Mouse (Mus musculus) skeletal muscle tissue, adult 2 months (tissue): Measurements from ENCODE around the gene Ctdspl.

Experiments used
- DNase-seq: peaks from one replicate; pipeline ENCODE4 v3.0.0-alpha.2; 2012; ENCODE audit warnings: low read depth, low spot score

Ctdspl gene

GRCm38 (mm10) chr9:118986286-118986685 lies 60.0 kb downstream of the Ctdspl start:
- no peak for DNase-seq

GRCm38 (mm10) chr9:118988787-118989580 lies 62.7 kb downstream of the Ctdspl start:
- no peak for DNase-seq

- no peak for DNase-seq
These were observed 64.2 kb downstream of the Ctdspl start for GRCm38 (mm10) chr9:118990490-118990889.

GRCm38 (mm10) chr9:118991750-118992585 lies 65.7 kb downstream of the Ctdspl start:
- DNase-seq: no peak

GRCm38 (mm10) chr9:118992586-118992955 lies 66.3 kb downstream of the Ctdspl start:
- no peak for DNase-seq

GRCm38 (mm10) chr9:118994524-118995227 lies 68.4 kb downstream of the Ctdspl start:
- DNase-seq: no peak

- DNase-seq: no peak
These were observed 69.3 kb downstream of the Ctdspl start for GRCm38 (mm10) chr9:118995539-118995938.

- DNase-seq: no peak
These were observed 71.0 kb downstream of the Ctdspl start for GRCm38 (mm10) chr9:118997241-118997640.

- DNase-seq: no peak
These were observed 73.9 kb downstream of the Ctdspl start for GRCm38 (mm10) chr9:119000196-119000595.

- no peak for DNase-seq
These were observed 76.0 kb downstream of the Ctdspl start for GRCm38 (mm10) chr9:119002267-119002666.

GRCm38 (mm10) chr9:119003990-119004702 lies 77.9 kb downstream of the Ctdspl start:
- DNase-seq: no peak

GRCm38 (mm10) chr9:119004703-119005076 lies 78.4 kb downstream of the Ctdspl start:
- no peak for DNase-seq

- no peak for DNase-seq
These were observed 79.2 kb downstream of the Ctdspl start for GRCm38 (mm10) chr9:119005303-119006029.

GRCm38 (mm10) chr9:119007266-119007665 lies 81.0 kb downstream of the Ctdspl start:
- no peak for DNase-seq

GRCm38 (mm10) chr9:119008871-119009270 lies 82.6 kb downstream of the Ctdspl start:
- DNase-seq: no peak

GRCm38 (mm10) chr9:119010156-119010710 lies 84.0 kb downstream of the Ctdspl start:
- DNase-seq: no peak

GRCm38 (mm10) chr9:119016785-119017507 lies 90.7 kb downstream of the Ctdspl start:
- DNase-seq: no peak

GRCm38 (mm10) chr9:119021731-119022130 lies 95.5 kb downstream of the Ctdspl start:
- DNase-seq: no peak

- no peak for DNase-seq
These were observed 99.0 kb downstream of the Ctdspl start for GRCm38 (mm10) chr9:119025263-119025662.

- no peak for DNase-seq
These were observed 99.6 kb downstream of the Ctdspl start for GRCm38 (mm10) chr9:119025832-119026331.
